Mouse (Mus musculus) heart, adult 18-20 months (tissue): ENCODE results near the gene Uba2. TPM values are rescaled to one million over a fixed set of nuclear protein-coding genes. Genes with fewer than 3 reads are reported as not detected.

Experiments
- total RNA-seq, 2 experiments: library from RNA; stranded (reverse); gene quantifications; 2 replicates each; pipeline ENCODE4 v1.2.3; 2021

Uba2 gene
- total RNA-seq, 2 experiments from 2014 or later = 27.2 to 33.3 TPM

Other genes with a start within 250 kb of the Uba2 start
- gene Scgb2b26, start 224.6 kb downstream of the Uba2 start, total RNA-seq = not detected
- gene Scgb2b27, start 155.7 kb downstream of the Uba2 start, total RNA-seq = not detected
- gene Scgb1b27, start 148.1 kb downstream of the Uba2 start, total RNA-seq = not detected
- not detected for gene Scgb1b30, start 74.2 kb downstream of the Uba2 start, total RNA-seq
- 10 to 100 TPM in 1 of 2 experiments, 1 to 10 TPM in 1; 7.0 to 10.8 TPM for gene Wtip, start 36.3 kb downstream of the Uba2 start, total RNA-seq
- 10 to 100 TPM; 18.7 to 23.5 TPM for gene Pdcd2l, start 27.1 kb upstream of the Uba2 start, total RNA-seq
- gene Gpi1, start 60.7 kb upstream of the Uba2 start, total RNA-seq = 100 to 1,000 TPM; 571 to 604 TPM
- gene Gm6096, start 81.4 kb upstream of the Uba2 start, total RNA-seq = not detected
- gene 4931406P16Rik, start 144.0 kb upstream of the Uba2 start, total RNA-seq = 10 to 100 TPM; 34.8 to 41.3 TPM
- gene Lsm14a, start 223.7 kb upstream of the Uba2 start, total RNA-seq = 10 to 100 TPM; 84.8 to 86.9 TPM